Mouse (Mus musculus) bone marrow, adult 2 months (tissue): Measurements from ENCODE around the gene Cpa5. TPM values are rescaled to one million over a fixed set of nuclear protein-coding genes. Genes with fewer than 3 reads are reported as not detected.

Experiments used
- H3K27ac ChIP-seq: fragments of 200-500 bp; 2 replicates; pipeline ENCODE4 v1.5.1; 2012; ENCODE audit warnings: low read depth, mild to moderate bottlenecking, control low read depth, inconsistent platforms, low read length; ENCODE audit not compliant: control insufficient read depth, poor library complexity, insufficient read depth
- H3K4me1 ChIP-seq: fragments of 200-500 bp; 2 replicates; pipeline ENCODE4 v1.6.1; 2011; ENCODE audit warnings: low read length; ENCODE audit not compliant: control insufficient read depth, insufficient read depth
- H3K4me3 ChIP-seq: fragments of 200-500 bp; replicated peaks from 2 replicates; pipeline ENCODE3; 2011; ENCODE audit warnings: mild to moderate bottlenecking, low read depth, low read length, control low read depth; ENCODE audit not compliant: control insufficient read depth
- CTCF ChIP-seq: fragments of 200-500 bp; IDR thresholded peaks from 2 replicates; pipeline ENCODE4 v1.5.1; 2011; ENCODE audit warnings: low read length, control low read depth; ENCODE audit not compliant: control insufficient read depth, insufficient read depth
- POLR2A ChIP-seq: fragments of 200-500 bp; IDR thresholded peaks from 2 replicates; pipeline ENCODE4 v1.6.1; 2011; ENCODE audit warnings: low read depth, mild to moderate bottlenecking, control low read depth, low read length, borderline replicate concordance; ENCODE audit not compliant: control insufficient read depth
- WGBS: fragments of 180-500 bp; shearing (Covaris S2); methylation state at CpG from one replicate; pipeline ENCODE4 v1.1.7; 2018; 5-methylcytosine and 5-hydroxymethylcytosine counted together
- polyA plus RNA-seq: library from polyadenylated mRNA; stranded (reverse); fragments of >200 nt; gene quantifications from 2 replicates; pipeline ENCODE4 v1.2.4, GENCODE M21; 2011; ENCODE audit warnings: low replicate concordance; ENCODE audit not compliant: missing spikeins, insufficient read depth, insufficient read length

The Cpa5 gene
- polyA plus RNA-seq, 1 experiment: not detected

- Histone ChIP-seq H3K4me1 (peaks cover 3% of the 10 kb centered on the region; the same call in 1 of the 2 replicates), H3K27ac (no peak overlapping the region), H3K4me3 (no peak overlapping the region)
- TF ChIP-seq POLR2A (no peak), CTCF (no peak)
- 70% methylated on average over 4 of the region's 4 CpGs for WGBS
These were observed 9.8 kb downstream of the Cpa5 start for GRCm38 (mm10) chr6:30620591-30620990.

DNA sequence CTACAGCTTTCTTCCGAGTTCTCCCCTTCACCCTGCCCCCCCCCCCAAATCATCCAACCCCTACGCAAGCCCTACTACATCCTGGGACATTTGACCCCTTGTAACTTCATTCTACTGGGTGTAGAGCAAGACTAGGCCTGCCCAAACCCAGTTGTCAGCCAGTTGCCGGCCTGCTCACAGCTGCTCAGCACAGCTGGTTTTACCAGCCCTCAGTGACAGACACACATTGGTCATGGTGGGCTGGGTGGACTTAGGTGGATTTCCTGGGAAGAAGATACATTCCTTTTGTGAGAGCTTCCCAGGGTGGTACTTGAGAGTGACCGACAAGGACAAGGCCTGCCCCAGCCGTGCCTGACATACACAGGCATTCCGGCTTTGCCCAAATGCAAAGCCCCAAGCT, 10.2 kb downstream of the Cpa5 start:
- no peak overlapping the region for H3K27ac ChIP-seq
- no peak for TF ChIP-seq POLR2A
- TF ChIP-seq CTCF: no peak
- H3K4me1 ChIP-seq: peaks cover 3% of the 10 kb centered on the region; the same call in 1 of the 2 replicates
- 87% methylated on average over 6 of the region's 6 CpGs for WGBS
- no peak overlapping the region for H3K4me3 ChIP-seq

- no peak for TF ChIP-seq POLR2A
- TF ChIP-seq CTCF: no peak
- no peak overlapping the region for H3K27ac ChIP-seq
- no peak overlapping the region for H3K4me3 ChIP-seq
- peaks cover 2% of the 10 kb centered on the region; the same call in 1 of the 2 replicates for H3K4me1 ChIP-seq
- 54% methylated on average over 4 of the region's 4 CpGs for WGBS
These were observed 11.2 kb downstream of the Cpa5 start for GRCm38 (mm10) chr6:30621986-30622389.

DNA sequence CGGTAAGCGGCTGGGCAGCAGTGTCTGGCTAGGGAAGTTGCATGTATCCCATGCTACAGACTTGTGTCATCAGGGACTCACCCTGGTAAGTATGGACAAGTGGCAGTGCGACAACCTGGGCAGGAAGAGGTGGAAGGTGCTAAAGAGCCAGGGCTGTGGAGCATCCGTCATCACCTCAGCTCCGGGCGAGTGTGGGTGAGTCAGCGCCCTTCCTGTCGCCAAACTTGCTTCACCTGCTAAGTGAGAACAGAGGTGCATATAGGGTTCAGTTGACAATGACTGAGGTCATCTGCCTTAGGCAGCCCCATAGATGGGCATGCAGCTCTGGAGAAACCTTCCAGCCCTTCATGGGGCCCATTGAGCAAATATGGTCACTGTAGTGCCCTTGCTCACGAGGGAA, 14.0 kb downstream of the Cpa5 start:
- TF ChIP-seq CTCF (no peak), POLR2A (no peak)
- no peak overlapping the region for H3K27ac ChIP-seq
- no peak overlapping the region for H3K4me3 ChIP-seq
- peaks cover 1% of the 10 kb centered on the region; the same call in 1 of the 2 replicates for H3K4me1 ChIP-seq
- WGBS: 82% methylated on average over 9 of the region's 9 CpGs

GRCm38 (mm10) chr6:30628152-30628551, 17.3 kb downstream of the Cpa5 start:
- TF ChIP-seq POLR2A (no peak), CTCF (no peak)
- Histone ChIP-seq H3K4me1 (peaks cover 1% of the 10 kb centered on the region; the same call in 1 of the 2 replicates), H3K4me3 (no peak overlapping the region), H3K27ac (no peak overlapping the region)
- WGBS: 84% methylated on average over 6 of the region's 6 CpGs

DNA sequence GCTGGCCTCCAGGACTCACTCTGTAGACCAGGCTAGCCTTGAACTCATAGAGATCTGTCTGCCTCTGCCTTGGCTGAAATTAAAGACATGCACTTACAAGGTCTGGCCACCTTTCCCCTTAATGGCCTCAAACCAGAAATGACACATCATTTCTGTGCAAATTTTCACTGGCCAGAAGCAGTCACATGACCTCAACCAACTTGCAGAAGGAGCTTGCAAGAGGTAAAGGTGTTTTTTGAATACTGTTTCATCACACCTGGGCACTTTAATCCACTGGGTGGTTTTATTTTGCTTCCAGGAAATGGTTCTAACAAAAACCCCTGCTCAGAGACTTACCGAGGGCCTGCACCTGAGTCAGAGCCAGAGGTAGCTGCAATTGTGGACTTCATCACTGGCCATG, 19.2 kb downstream of the Cpa5 start:
- TF ChIP-seq POLR2A (no peak), CTCF (no peak)
- WGBS: 54% methylated on average over 1 of the region's 1 CpGs
- H3K4me3 ChIP-seq: no peak overlapping the region
- peaks cover 1% of the 10 kb centered on the region; the same call in 1 of the 2 replicates for H3K4me1 ChIP-seq
- no peak overlapping the region for H3K27ac ChIP-seq

GRCm38 (mm10) chr6:30635361-30635862, 24.6 kb downstream of the Cpa5 start:
- WGBS: 63% methylated on average over 8 of the region's 8 CpGs
- H3K4me3 ChIP-seq: no peak overlapping the region
- TF ChIP-seq CTCF (no peak), POLR2A (no peak)
- no peaks in the 10 kb centered on the region; the same call in 1 of the 2 replicates for H3K4me1 ChIP-seq
- no peak overlapping the region for H3K27ac ChIP-seq

DNA sequence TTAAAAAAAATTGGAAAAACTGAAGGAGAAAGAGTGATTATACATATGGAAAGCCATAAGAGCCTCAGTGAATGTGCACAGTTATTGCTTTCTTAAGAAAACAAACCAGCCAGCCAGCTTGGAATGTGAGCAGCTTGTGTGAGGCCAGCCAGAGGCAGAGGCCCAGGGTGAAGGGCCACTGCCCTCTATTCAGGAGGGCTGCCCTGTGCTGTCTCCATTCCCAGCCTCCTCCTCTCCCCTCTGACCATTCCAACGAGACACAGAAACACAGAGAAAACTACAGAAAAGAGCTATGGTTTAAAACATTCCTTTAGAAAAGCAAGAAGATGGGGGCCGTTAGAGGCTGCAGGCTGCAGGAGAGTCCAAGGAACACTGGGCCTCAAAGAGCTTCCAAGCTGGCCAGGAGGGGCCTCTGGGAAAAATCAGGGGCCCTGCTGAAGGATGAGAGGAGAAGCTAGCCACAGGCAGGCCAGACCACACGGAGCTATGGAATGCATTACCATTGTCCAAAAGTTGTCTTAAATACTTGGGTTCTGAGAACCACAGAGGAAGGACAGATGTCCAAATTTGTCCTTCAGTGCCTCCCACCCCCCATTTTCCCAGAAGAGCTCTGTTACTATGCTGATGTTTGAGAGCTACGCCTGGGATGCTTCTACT, 25.5 kb downstream of the Cpa5 start:
- no peak overlapping the region for H3K27ac ChIP-seq
- WGBS: 84% methylated on average over 4 of the region's 4 CpGs
- H3K4me1 ChIP-seq: no peaks in the 10 kb centered on the region; the same call in 1 of the 2 replicates
- no peak overlapping the region for H3K4me3 ChIP-seq
- no peak for TF ChIP-seq CTCF
- TF ChIP-seq POLR2A: no peak
